Mouse (Mus musculus): ENCODE measurements around the gene Otulinl. TPM values are rescaled to one million over a fixed set of nuclear protein-coding genes. Genes with fewer than 3 reads are reported as not detected.
A peak's percentile ranks its signal among the peaks of the same experiment; 100 is the strongest.

Gene Otulinl
- polyA plus RNA-seq, 1 experiment from 2014 or later: 16.2 TPM

GRCm38 (mm10) chr15:27684813-27685212, 3.4 kb upstream of the Otulinl start:
- no peak overlapping the region for H3K4me3 ChIP-seq (ENCODE audit: low read length)
- 86% methylated on average over 7 of the region's 7 CpGs for WGBS
- no peak overlapping the region for H3K9ac ChIP-seq (ENCODE audit: low read depth, low read length)
- no peak overlapping the region for H3K27ac ChIP-seq (ENCODE audit: low read depth, low read length)
- no peaks in the 10 kb centered on the region for H3K36me3 ChIP-seq (ENCODE audit: control insufficient read depth, insufficient read depth, low read length)
- no peak for ATAC-seq
- H3K4me1 ChIP-seq (ENCODE audit: control insufficient read depth, insufficient read depth, low read depth, low read length): peaks cover 4% of the 10 kb centered on the region; the same call in 1 of the 2 replicates
- no peaks in the 10 kb centered on the region for H3K27me3 ChIP-seq (replicated peaks; ENCODE audit: control insufficient read depth, insufficient read depth, low read length)
- no peaks in the 10 kb centered on the region for H3K9me3 ChIP-seq (ENCODE audit: control insufficient read depth, low read length)
- H3K4me2 ChIP-seq (ENCODE audit: low read length): no peak overlapping the region

GRCm38 (mm10) chr15:27683206-27683605, 1.8 kb upstream of the Otulinl start:
- 97% methylated on average over 1 of the region's 1 CpGs for WGBS
- Histone ChIP-seq H3K9ac (ENCODE audit: low read depth, low read length) (no peak overlapping the region), H3K4me3 (ENCODE audit: low read length) (no peak overlapping the region), H3K36me3 (ENCODE audit: control insufficient read depth, insufficient read depth, low read length) (no peaks in the 10 kb centered on the region), H3K4me1 (ENCODE audit: control insufficient read depth, insufficient read depth, low read depth, low read length) (peaks cover 4% of the 10 kb centered on the region; the same call in 1 of the 2 replicates), H3K9me3 (ENCODE audit: control insufficient read depth, low read length) (no peaks in the 10 kb centered on the region), H3K27me3 (replicated peaks; ENCODE audit: control insufficient read depth, insufficient read depth, low read length) (no peaks in the 10 kb centered on the region), H3K27ac (ENCODE audit: low read depth, low read length) (no peak overlapping the region), H3K4me2 (ENCODE audit: low read length) (no peak overlapping the region)
- ATAC-seq: no peak

DNA sequence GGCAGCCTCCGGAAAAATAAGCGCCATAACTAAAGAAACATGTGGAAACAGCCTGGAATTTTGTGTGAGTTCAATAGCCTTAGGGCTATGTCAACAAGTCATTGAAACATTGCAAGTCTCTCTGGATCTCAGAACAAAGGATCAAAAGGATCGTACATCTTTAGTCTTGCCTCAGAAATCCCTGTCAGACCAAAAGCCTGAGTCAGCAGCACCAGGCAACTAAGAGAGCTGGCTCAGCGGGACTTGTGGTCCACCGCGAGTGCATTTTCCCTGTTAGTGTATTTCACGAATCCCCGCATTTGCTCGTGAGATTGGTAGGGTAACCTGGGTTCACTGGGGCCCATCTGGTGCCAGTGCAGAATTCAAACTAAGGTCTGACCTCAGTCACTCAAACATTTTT, 1.2 kb upstream of the Otulinl start:
- 45% methylated on average over 9 of the region's 9 CpGs for WGBS
- Histone ChIP-seq H3K4me1 (ENCODE audit: control insufficient read depth, insufficient read depth, low read depth, low read length) (peaks cover 4% of the 10 kb centered on the region; the same call in 1 of the 2 replicates), H3K4me3 (ENCODE audit: low read length) (no peak overlapping the region), H3K9me3 (ENCODE audit: control insufficient read depth, low read length) (no peaks in the 10 kb centered on the region), H3K4me2 (ENCODE audit: low read length) (no peak overlapping the region), H3K27ac (ENCODE audit: low read depth, low read length) (no peak overlapping the region), H3K9ac (ENCODE audit: low read depth, low read length) (no peak overlapping the region), H3K27me3 (replicated peaks; ENCODE audit: control insufficient read depth, insufficient read depth, low read length) (no peaks in the 10 kb centered on the region), H3K36me3 (ENCODE audit: control insufficient read depth, insufficient read depth, low read length) (no peaks in the 10 kb centered on the region)
- no peak for ATAC-seq

- Histone ChIP-seq H3K4me1 (ENCODE audit: control insufficient read depth, insufficient read depth, low read depth, low read length) (peaks cover 9% of the 10 kb centered on the region), H3K9me3 (ENCODE audit: control insufficient read depth, low read length) (no peaks in the 10 kb centered on the region), H3K36me3 (ENCODE audit: control insufficient read depth, insufficient read depth, low read length) (no peaks in the 10 kb centered on the region), H3K4me2 (ENCODE audit: low read length) (peak overlapping the region; percentile 78), H3K27ac (ENCODE audit: low read depth, low read length) (peak overlapping the region; percentile 52; the same call in 1 of the 2 replicates), H3K4me3 (ENCODE audit: low read length) (peak overlapping the region; percentile 61), H3K27me3 (replicated peaks; ENCODE audit: control insufficient read depth, insufficient read depth, low read length) (no peaks in the 10 kb centered on the region), H3K9ac (ENCODE audit: low read depth, low read length) (peak overlapping the region; percentile 72)
- no peak; the same call in 1 of the 2 replicates for ATAC-seq
- 2% methylated on average over 28 of the region's 28 CpGs for WGBS
These were observed 382 bp downstream of the Otulinl start for GRCm38 (mm10) chr15:27680997-27681396.

GRCm38 (mm10) chr15:27678511-27678910, 2.9 kb downstream of the Otulinl start:
- Histone ChIP-seq H3K9me3 (ENCODE audit: control insufficient read depth, low read length) (no peaks in the 10 kb centered on the region), H3K4me3 (ENCODE audit: low read length) (no peak overlapping the region), H3K27ac (ENCODE audit: low read depth, low read length) (no peak overlapping the region), H3K4me2 (ENCODE audit: low read length) (no peak overlapping the region), H3K27me3 (replicated peaks; ENCODE audit: control insufficient read depth, insufficient read depth, low read length) (no peaks in the 10 kb centered on the region), H3K4me1 (ENCODE audit: control insufficient read depth, insufficient read depth, low read depth, low read length) (peaks cover 10% of the 10 kb centered on the region), H3K36me3 (ENCODE audit: control insufficient read depth, insufficient read depth, low read length) (no peaks in the 10 kb centered on the region), H3K9ac (ENCODE audit: low read depth, low read length) (no peak overlapping the region)
- WGBS: 80% methylated on average over 9 of the region's 9 CpGs
- no peak for ATAC-seq

DNA sequence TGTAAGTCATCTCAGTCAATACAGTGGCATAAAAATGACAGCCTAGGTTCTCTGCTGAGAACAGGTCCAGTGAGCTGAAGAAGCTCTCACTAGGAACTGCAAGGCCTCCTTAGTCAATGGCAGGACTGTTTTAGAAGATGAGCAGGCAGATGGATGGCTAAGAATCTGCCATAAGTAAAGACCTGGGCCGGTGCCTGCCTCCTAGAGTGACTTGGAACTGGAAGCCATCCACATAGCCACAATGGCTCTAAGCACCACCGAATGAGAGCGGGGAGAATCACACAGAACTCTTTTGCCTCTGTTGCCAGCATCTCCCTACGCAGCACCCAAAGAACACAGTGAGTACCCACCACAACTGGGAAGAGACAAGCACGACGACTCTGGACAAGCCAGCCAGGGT, 3.6 kb downstream of the Otulinl start:
- no peaks in the 10 kb centered on the region for H3K27me3 ChIP-seq (replicated peaks; ENCODE audit: control insufficient read depth, insufficient read depth, low read length)
- no peaks in the 10 kb centered on the region for H3K9me3 ChIP-seq (ENCODE audit: control insufficient read depth, low read length)
- no peak overlapping the region for H3K4me3 ChIP-seq (ENCODE audit: low read length)
- H3K4me1 ChIP-seq (ENCODE audit: control insufficient read depth, insufficient read depth, low read depth, low read length): peaks cover 10% of the 10 kb centered on the region
- no peak overlapping the region for H3K4me2 ChIP-seq (ENCODE audit: low read length)
- H3K9ac ChIP-seq (ENCODE audit: low read depth, low read length): no peak overlapping the region
- H3K36me3 ChIP-seq (ENCODE audit: control insufficient read depth, insufficient read depth, low read length): no peaks in the 10 kb centered on the region
- H3K27ac ChIP-seq (ENCODE audit: low read depth, low read length): no peak overlapping the region
- 84% methylated on average over 6 of the region's 6 CpGs for WGBS
- no peak for ATAC-seq

- H3K4me3 ChIP-seq (ENCODE audit: low read length): no peak overlapping the region
- no peaks in the 10 kb centered on the region for H3K36me3 ChIP-seq (ENCODE audit: control insufficient read depth, insufficient read depth, low read length)
- peaks cover 10% of the 10 kb centered on the region for H3K4me1 ChIP-seq (ENCODE audit: control insufficient read depth, insufficient read depth, low read depth, low read length)
- no peak overlapping the region for H3K27ac ChIP-seq (ENCODE audit: low read depth, low read length)
- no peak for ATAC-seq
- 53% methylated on average over 9 of the region's 9 CpGs for WGBS
- no peaks in the 10 kb centered on the region for H3K27me3 ChIP-seq (replicated peaks; ENCODE audit: control insufficient read depth, insufficient read depth, low read length)
- H3K9ac ChIP-seq (ENCODE audit: low read depth, low read length): no peak overlapping the region; the same call in 1 of the 2 replicates
- no peaks in the 10 kb centered on the region for H3K9me3 ChIP-seq (ENCODE audit: control insufficient read depth, low read length)
- no peak overlapping the region for H3K4me2 ChIP-seq (ENCODE audit: low read length)
These were observed 5.2 kb downstream of the Otulinl start for GRCm38 (mm10) chr15:27676211-27676610.

DNA sequence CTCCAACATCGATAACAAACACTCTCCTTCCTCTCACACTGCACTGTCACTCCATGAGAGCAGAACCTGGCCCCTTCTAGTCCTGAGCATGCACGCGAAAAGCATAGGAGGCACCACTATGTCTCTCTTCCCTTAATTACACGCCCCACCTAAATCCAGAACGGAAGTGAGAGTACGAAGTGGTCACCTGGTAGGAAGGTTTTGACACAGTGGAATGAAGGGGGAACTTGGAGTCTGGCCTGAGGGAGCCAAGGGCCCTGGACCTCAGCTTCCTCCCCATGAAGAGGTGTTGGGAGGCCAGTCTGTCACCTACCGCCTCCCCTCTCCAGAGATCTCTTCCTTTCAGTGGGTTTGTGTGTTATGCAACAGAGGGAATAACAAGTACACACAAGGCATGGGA, 6.3 kb downstream of the Otulinl start:
- Histone ChIP-seq H3K4me2 (ENCODE audit: low read length) (no peak overlapping the region), H3K4me1 (ENCODE audit: control insufficient read depth, insufficient read depth, low read depth, low read length) (peaks cover 6% of the 10 kb centered on the region), H3K4me3 (ENCODE audit: low read length) (no peak overlapping the region), H3K9ac (ENCODE audit: low read depth, low read length) (no peak overlapping the region), H3K27ac (ENCODE audit: low read depth, low read length) (no peak overlapping the region), H3K9me3 (ENCODE audit: control insufficient read depth, low read length) (no peaks in the 10 kb centered on the region), H3K27me3 (replicated peaks; ENCODE audit: control insufficient read depth, insufficient read depth, low read length) (no peaks in the 10 kb centered on the region), H3K36me3 (ENCODE audit: control insufficient read depth, insufficient read depth, low read length) (no peaks in the 10 kb centered on the region)
- 83% methylated on average over 7 of the region's 7 CpGs for WGBS
- ATAC-seq: no peak

DNA sequence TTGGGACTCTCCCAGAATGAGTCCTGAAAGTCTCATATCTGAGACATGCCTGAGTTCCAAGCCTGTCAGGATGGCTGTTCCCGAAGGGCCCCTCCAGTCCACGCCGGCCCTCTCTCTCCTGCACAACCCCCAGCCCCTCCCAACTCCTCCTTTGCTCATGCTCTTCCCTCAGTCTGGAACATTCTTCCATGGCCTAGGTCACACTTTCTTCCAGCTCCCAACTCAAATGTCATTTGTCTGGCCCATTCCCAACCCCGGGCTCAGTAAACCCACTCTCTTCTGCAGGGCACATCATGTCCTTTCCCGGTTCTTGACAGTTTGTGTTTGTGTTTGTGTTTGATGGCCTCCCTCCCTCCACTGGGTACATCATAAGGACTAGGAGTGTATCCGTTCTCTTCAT, 7.3 kb downstream of the Otulinl start:
- no peaks in the 10 kb centered on the region for H3K36me3 ChIP-seq (ENCODE audit: control insufficient read depth, insufficient read depth, low read length)
- H3K4me3 ChIP-seq (ENCODE audit: low read length): no peak overlapping the region
- no peaks in the 10 kb centered on the region for H3K9me3 ChIP-seq (ENCODE audit: control insufficient read depth, low read length)
- H3K27ac ChIP-seq (ENCODE audit: low read depth, low read length): no peak overlapping the region
- 85% methylated on average over 6 of the region's 6 CpGs for WGBS
- no peak overlapping the region for H3K9ac ChIP-seq (ENCODE audit: low read depth, low read length)
- H3K4me1 ChIP-seq (ENCODE audit: control insufficient read depth, insufficient read depth, low read depth, low read length): peaks cover 6% of the 10 kb centered on the region
- H3K4me2 ChIP-seq (ENCODE audit: low read length): no peak overlapping the region
- H3K27me3 ChIP-seq (replicated peaks; ENCODE audit: control insufficient read depth, insufficient read depth, low read length): no peaks in the 10 kb centered on the region
- ATAC-seq: no peak

DNA sequence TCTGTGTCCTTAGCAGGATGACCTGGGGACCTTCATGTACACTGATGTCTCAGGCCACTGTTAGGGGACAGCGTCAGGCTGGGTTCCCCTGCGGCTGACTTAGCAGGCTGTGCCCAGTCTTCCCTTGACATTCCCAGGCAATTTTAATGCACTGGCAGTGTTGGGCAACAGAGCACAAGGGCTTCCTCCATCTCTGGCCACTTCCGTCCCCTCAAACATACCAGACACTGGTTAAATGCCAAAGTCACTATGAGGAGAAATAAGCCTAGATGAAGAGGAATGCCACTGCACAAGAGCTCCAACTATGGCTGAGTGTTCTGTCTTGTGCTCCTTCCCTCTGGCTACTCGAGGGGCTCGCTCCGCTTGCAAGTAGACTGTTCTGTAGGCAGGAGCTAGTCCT, 8.2 kb downstream of the Otulinl start:
- no peak for ATAC-seq
- Histone ChIP-seq H3K9me3 (ENCODE audit: control insufficient read depth, low read length) (no peaks in the 10 kb centered on the region), H3K9ac (ENCODE audit: low read depth, low read length) (no peak overlapping the region), H3K4me3 (ENCODE audit: low read length) (no peak overlapping the region), H3K4me1 (ENCODE audit: control insufficient read depth, insufficient read depth, low read depth, low read length) (peaks cover 6% of the 10 kb centered on the region), H3K36me3 (ENCODE audit: control insufficient read depth, insufficient read depth, low read length) (no peaks in the 10 kb centered on the region), H3K4me2 (ENCODE audit: low read length) (no peak overlapping the region), H3K27ac (ENCODE audit: low read depth, low read length) (no peak overlapping the region), H3K27me3 (replicated peaks; ENCODE audit: control insufficient read depth, insufficient read depth, low read length) (no peaks in the 10 kb centered on the region)
- 91% methylated on average over 6 of the region's 6 CpGs for WGBS

Measured in hindbrain, embryonic 16.5 days (tissue).